Mouse (Mus musculus) neural tube, embryonic 15.5 days (tissue): Measurements from ENCODE around the gene Enc1. TPM values are rescaled to one million over a fixed set of nuclear protein-coding genes. Genes with fewer than 3 reads are reported as not detected.
"Not testable (repeated sequence)": the region's sequence is repeated elsewhere in the genome, so short reads cannot be mapped to it uniquely, and the experiment has no call there.

Source experiments
- ATAC-seq: fragments of 200-750 bp; cut with Nextera tagmentation; 2 replicates; pipeline ENCODE4 v1.8.0; 2017; ENCODE audit warnings: mild to moderate bottlenecking, moderate TSS enrichment, moderate library complexity; ENCODE audit not compliant: low FRiP score
- H3K27ac ChIP-seq: fragments of 300-500 bp; sonication (generic); replicated peaks from 2 replicates; pipeline ENCODE4 v1.5.1; 2015; ENCODE audit warnings: mild to moderate bottlenecking, inconsistent platforms
- H3K27me3 ChIP-seq: fragments of 300-500 bp; sonication (generic); replicated peaks from 2 replicates; pipeline ENCODE4 v1.6.1; 2015; ENCODE audit warnings: inconsistent platforms
- H3K36me3 ChIP-seq: fragments of 300-500 bp; sonication (generic); 2 replicates; pipeline ENCODE4 v1.6.1; 2015; ENCODE audit warnings: inconsistent platforms
- H3K4me1 ChIP-seq: fragments of 300-500 bp; sonication (generic); 2 replicates; pipeline ENCODE4 v1.6.1; 2015; ENCODE audit warnings: inconsistent platforms
- H3K4me2 ChIP-seq: fragments of 300-500 bp; sonication (generic); 2 replicates; pipeline ENCODE4 v1.6.1; 2015; ENCODE audit warnings: inconsistent platforms, mild to moderate bottlenecking, moderate library complexity
- H3K4me3 ChIP-seq: fragments of 300-500 bp; sonication (generic); replicated peaks from 2 replicates; pipeline ENCODE4 v1.5.1; 2015; ENCODE audit warnings: mild to moderate bottlenecking, inconsistent platforms
- H3K9ac ChIP-seq: fragments of 300-500 bp; sonication (generic); replicated peaks from 2 replicates; pipeline ENCODE4 v1.6.1; 2015; ENCODE audit warnings: mild to moderate bottlenecking, inconsistent platforms
- H3K9me3 ChIP-seq: fragments of 300-500 bp; sonication (generic); replicated peaks from 2 replicates; pipeline ENCODE4 v1.6.1; 2016; ENCODE audit warnings: inconsistent platforms
- WGBS: fragments of 180-500 bp; shearing (Covaris S2); methylation state at CpG from one replicate; pipeline ENCODE4 v1.1.7; 2015; ENCODE audit warnings: mixed read lengths; 5-methylcytosine and 5-hydroxymethylcytosine counted together
- polyA plus RNA-seq: library from polyadenylated mRNA; unstranded; fragments of >200 nt; fragmentation: Nextera tagmentation; extraction: Ambion mirVana; gene quantifications from 2 replicates; pipeline ENCODE4 v1.2.1, GENCODE M21; 2015

The Enc1 gene
- polyA plus RNA-seq, 1 experiment from 2014 or later = 79.2 TPM

- H3K4me2 ChIP-seq = no peak overlapping the region
- H3K4me1 ChIP-seq = peaks cover 50% of the 10 kb centered on the region
- no peaks in the 10 kb centered on the region for H3K9me3 ChIP-seq
- H3K27me3 ChIP-seq = no peaks in the 10 kb centered on the region
- H3K4me3 ChIP-seq = no peak overlapping the region
- H3K9ac ChIP-seq = no peak overlapping the region
- no peak for ATAC-seq
- H3K36me3 ChIP-seq = peaks cover 17% of the 10 kb centered on the region
- WGBS = 95% methylated on average over 5 of the region's 5 CpGs
- H3K27ac ChIP-seq = no peak overlapping the region
Measured at GRCm38 (mm10) chr13:97253994-97254393, 13.1 kb downstream of the Enc1 start.

- 76% methylated on average over 10 of the region's 10 CpGs for WGBS
- ATAC-seq = no peak
- Histone ChIP-seq H3K27me3 (no peaks in the 10 kb centered on the region), H3K36me3 (peaks cover 17% of the 10 kb centered on the region), H3K27ac (no peak overlapping the region; the same call in 1 of the 2 replicates), H3K4me3 (no peak overlapping the region), H3K4me1 (peaks cover 48% of the 10 kb centered on the region), H3K9me3 (no peaks in the 10 kb centered on the region), H3K9ac (no peak overlapping the region), H3K4me2 (no peak overlapping the region)
Measured at GRCm38 (mm10) chr13:97254564-97255164, 13.8 kb downstream of the Enc1 start.

GRCm38 (mm10) chr13:97255976-97256848 lies 15.3 kb downstream of the Enc1 start:
- no peak overlapping the region for H3K27ac ChIP-seq
- H3K4me3 ChIP-seq = no peak overlapping the region
- no peaks in the 10 kb centered on the region for H3K9me3 ChIP-seq
- H3K27me3 ChIP-seq = no peaks in the 10 kb centered on the region
- H3K9ac ChIP-seq = no peak overlapping the region
- no peak for ATAC-seq
- 20% methylated on average over 6 of the region's 6 CpGs for WGBS
- H3K4me1 ChIP-seq = peaks cover 45% of the 10 kb centered on the region
- H3K4me2 ChIP-seq = peak overlapping the region; percentile 23; the same call in 1 of the 2 replicates
- peaks cover 12% of the 10 kb centered on the region; the same call in 1 of the 2 replicates for H3K36me3 ChIP-seq

GRCm38 (mm10) chr13:97256849-97257379 lies 16.0 kb downstream of the Enc1 start:
- Histone ChIP-seq H3K9me3 (no peaks in the 10 kb centered on the region), H3K27ac (0 out of 2 replicates have a peak overlapping the region, but pooled peaks have one; percentile 18), H3K27me3 (no peaks in the 10 kb centered on the region), H3K9ac (no peak overlapping the region), H3K4me2 (peak overlapping the region; percentile 23; the same call in 1 of the 2 replicates), H3K4me1 (peaks cover 41% of the 10 kb centered on the region), H3K36me3 (peaks cover 5% of the 10 kb centered on the region; the same call in 1 of the 2 replicates), H3K4me3 (no peak overlapping the region)
- WGBS = 26% methylated on average over 12 of the region's 12 CpGs
- no peak for ATAC-seq

- Histone ChIP-seq H3K27ac (no peak overlapping the region), H3K4me1 (peaks cover 42% of the 10 kb centered on the region), H3K27me3 (no peaks in the 10 kb centered on the region), H3K4me2 (no peak overlapping the region), H3K4me3 (no peak overlapping the region), H3K9me3 (no peaks in the 10 kb centered on the region), H3K9ac (no peak overlapping the region), H3K36me3 (no peaks in the 10 kb centered on the region)
- WGBS = 60% methylated on average over 16 of the region's 16 CpGs
- ATAC-seq = no peak
Measured at GRCm38 (mm10) chr13:97259271-97259670, 18.4 kb downstream of the Enc1 start.

- H3K9ac ChIP-seq = no peak overlapping the region
- no peaks in the 10 kb centered on the region for H3K27me3 ChIP-seq
- H3K4me1 ChIP-seq = peaks cover 40% of the 10 kb centered on the region
- H3K9me3 ChIP-seq = no peaks in the 10 kb centered on the region
- no peak overlapping the region for H3K4me2 ChIP-seq
- H3K4me3 ChIP-seq = no peak overlapping the region
- no peak for ATAC-seq
- no peak overlapping the region for H3K27ac ChIP-seq
- no peaks in the 10 kb centered on the region for H3K36me3 ChIP-seq
- WGBS = 34% methylated on average over 8 of the region's 8 CpGs
Measured at GRCm38 (mm10) chr13:97260456-97261180, 19.7 kb downstream of the Enc1 start.

- Histone ChIP-seq H3K27ac (no peak overlapping the region), H3K36me3 (no peaks in the 10 kb centered on the region), H3K4me3 (no peak overlapping the region), H3K27me3 (no peaks in the 10 kb centered on the region), H3K4me1 (peaks cover 36% of the 10 kb centered on the region), H3K9ac (no peak overlapping the region), H3K9me3 (no peaks in the 10 kb centered on the region), H3K4me2 (no peak overlapping the region)
- WGBS = 64% methylated on average over 6 of the region's 8 CpGs
- ATAC-seq = no peak
Measured at GRCm38 (mm10) chr13:97261549-97261948, 20.6 kb downstream of the Enc1 start.

GRCm38 (mm10) chr13:97262676-97263075 lies 21.8 kb downstream of the Enc1 start:
- 38% methylated on average over 10 of the region's 10 CpGs for WGBS
- Histone ChIP-seq H3K36me3 (no peaks in the 10 kb centered on the region), H3K4me3 (no peak overlapping the region), H3K9ac (no peak overlapping the region), H3K27ac (peak overlapping the region; percentile 60), H3K4me1 (peaks cover 29% of the 10 kb centered on the region), H3K4me2 (no peak overlapping the region), H3K9me3 (no peaks in the 10 kb centered on the region), H3K27me3 (no peaks in the 10 kb centered on the region)
- ATAC-seq = peak; percentile 80

GRCm38 (mm10) chr13:97265534-97265933 lies 24.6 kb downstream of the Enc1 start:
- H3K9ac ChIP-seq, H3K4me2 ChIP-seq, H3K27me3 ChIP-seq, H3K9me3 ChIP-seq, H3K4me3 ChIP-seq, ATAC-seq, H3K36me3 ChIP-seq, H3K27ac ChIP-seq: not testable (repeated sequence)
- H3K4me1 ChIP-seq = peaks cover 16% of the 10 kb centered on the region
- 89% methylated on average over 6 of the region's 6 CpGs for WGBS

- Histone ChIP-seq H3K36me3 (no peaks in the 10 kb centered on the region), H3K4me2 (no peak overlapping the region), H3K4me3 (no peak overlapping the region), H3K27ac (no peak overlapping the region), H3K27me3 (no peaks in the 10 kb centered on the region), H3K9me3 (no peaks in the 10 kb centered on the region), H3K9ac (no peak overlapping the region), H3K4me1 (no peaks in the 10 kb centered on the region)
- no peak for ATAC-seq
- WGBS = 80% methylated on average over 2 of the region's 2 CpGs
Measured at GRCm38 (mm10) chr13:97270723-97271122, 29.8 kb downstream of the Enc1 start.

- H3K4me2 ChIP-seq = no peak overlapping the region
- H3K9me3 ChIP-seq = no peaks in the 10 kb centered on the region
- no peaks in the 10 kb centered on the region for H3K27me3 ChIP-seq
- no peak for ATAC-seq
- WGBS = 73% methylated on average over 6 of the region's 6 CpGs
- no peak overlapping the region for H3K9ac ChIP-seq
- no peaks in the 10 kb centered on the region for H3K36me3 ChIP-seq
- peaks cover 4% of the 10 kb centered on the region; the same call in 1 of the 2 replicates for H3K4me1 ChIP-seq
- no peak overlapping the region for H3K4me3 ChIP-seq
- no peak overlapping the region for H3K27ac ChIP-seq
Measured at GRCm38 (mm10) chr13:97271641-97272040, 30.7 kb downstream of the Enc1 start.
